Mouse (Mus musculus) midbrain, embryonic 14.5 days (tissue): ENCODE measurements at regions not wholly inside any gene's neighbourhood (a gene's known extent, or its start where the extent isn't known, plus 50 kb on each side); places are given as distances from the start of the nearest gene placed in this dataset.

Experiments
- ATAC-seq: fragments of 200-750 bp; cut with Nextera tagmentation; 2 replicates; pipeline ENCODE4 v1.8.0; 2017; ENCODE audit warnings: moderate number of reproducible peaks, moderate library complexity; ENCODE audit not compliant: low FRiP score, low TSS enrichment
- DNase-seq: peaks from one replicate; pipeline ENCODE4 v3.0.0-alpha.2; 2015
- H3K27ac ChIP-seq: fragments of 300-500 bp; sonication (generic); replicated peaks from 2 replicates; pipeline ENCODE4 v1.5.1; 2014; ENCODE audit warnings: mild to moderate bottlenecking, low read depth, low read length, moderate library complexity
- H3K27me3 ChIP-seq: fragments of 300-500 bp; sonication (generic); 2 replicates; pipeline ENCODE4 v1.6.1; 2014; ENCODE audit warnings: low read length, control low read depth, mixed read lengths; ENCODE audit not compliant: control insufficient read depth, insufficient read depth
- H3K36me3 ChIP-seq: fragments of 300-500 bp; sonication (generic); 2 replicates; pipeline ENCODE4 v1.6.1; 2014; ENCODE audit warnings: low read length, control low read depth; ENCODE audit not compliant: control insufficient read depth, insufficient read depth
- H3K4me1 ChIP-seq: fragments of 300-500 bp; sonication (generic); 2 replicates; pipeline ENCODE4 v1.6.1; 2014; ENCODE audit warnings: mild to moderate bottlenecking, antibody characterized with exemption, low read length, control low read depth; ENCODE audit not compliant: control insufficient read depth, insufficient read depth
- H3K4me2 ChIP-seq: fragments of 300-500 bp; sonication (generic); 2 replicates; pipeline ENCODE4 v1.6.1; 2014; ENCODE audit warnings: mild to moderate bottlenecking, low read length, moderate library complexity
- H3K4me3 ChIP-seq: fragments of 300-500 bp; sonication (generic); replicated peaks from 2 replicates; pipeline ENCODE4 v1.5.1; 2014; ENCODE audit warnings: low read depth, low read length
- H3K9ac ChIP-seq: fragments of 300-500 bp; sonication (generic); replicated peaks from 2 replicates; pipeline ENCODE4 v1.6.1; 2014; ENCODE audit warnings: mild to moderate bottlenecking, low read length, moderate library complexity
- H3K9me3 ChIP-seq: fragments of 300-500 bp; sonication (generic); 2 replicates; pipeline ENCODE4 v1.6.1; 2016; ENCODE audit warnings: low read length, control low read depth, mixed read lengths; ENCODE audit not compliant: control insufficient read depth
- WGBS: fragments of 180-500 bp; shearing (Covaris S2); extraction: QIAGEN DNeasy Blood & Tissue Kit; methylation state at CpG from one replicate; pipeline ENCODE4 v1.1.7; 2014; 5-methylcytosine and 5-hydroxymethylcytosine counted together

GRCm38 (mm10) chr1:136710196-136710595 is 85.5 kb downstream of the Zfp281 start:
- H3K4me1 ChIP-seq = 0 out of 2 replicates have a peak, but pooled peaks cover 4% of the 10 kb centered on the region
- no peaks in the 10 kb centered on the region for H3K9me3 ChIP-seq
- H3K36me3 ChIP-seq = no peaks in the 10 kb centered on the region
- DNase-seq (no peak), ATAC-seq (no peak)
- H3K27me3 ChIP-seq = no peaks in the 10 kb centered on the region
- H3K9ac ChIP-seq = no peak overlapping the region
- H3K4me3 ChIP-seq = no peak overlapping the region
- H3K4me2 ChIP-seq = no peak overlapping the region
- H3K27ac ChIP-seq = no peak overlapping the region
- WGBS = 68% methylated on average over 4 of the region's 4 CpGs

- Histone ChIP-seq H3K9me3 (no peaks in the 10 kb centered on the region), H3K27ac (no peak overlapping the region), H3K4me3 (no peak overlapping the region), H3K4me2 (no peak overlapping the region), H3K27me3 (no peaks in the 10 kb centered on the region), H3K4me1 (0 out of 2 replicates have a peak, but pooled peaks cover 4% of the 10 kb centered on the region), H3K9ac (no peak overlapping the region), H3K36me3 (no peaks in the 10 kb centered on the region)
- DNase-seq (no peak), ATAC-seq (no peak)
- WGBS = 76% methylated on average over 7 of the region's 7 CpGs
These were observed 86.5 kb downstream of the Zfp281 start for GRCm38 (mm10) chr1:136711243-136711642.

GRCm38 (mm10) chr1:136714077-136714476 is 89.4 kb downstream of the Zfp281 start:
- WGBS = 69% methylated on average over 4 of the region's 4 CpGs
- ATAC-seq = no peak
- no peak overlapping the region for H3K4me3 ChIP-seq
- H3K9me3 ChIP-seq = no peaks in the 10 kb centered on the region
- no peak overlapping the region for H3K9ac ChIP-seq
- no peaks in the 10 kb centered on the region for H3K27me3 ChIP-seq
- H3K36me3 ChIP-seq = no peaks in the 10 kb centered on the region
- DNase-seq = no peak
- H3K4me2 ChIP-seq = no peak overlapping the region
- H3K4me1 ChIP-seq = 0 out of 2 replicates have a peak, but pooled peaks cover 4% of the 10 kb centered on the region
- no peak overlapping the region for H3K27ac ChIP-seq

GRCm38 (mm10) chr1:136714987-136715386 is 90.3 kb downstream of the Zfp281 start:
- H3K27ac ChIP-seq = no peak overlapping the region
- H3K4me3 ChIP-seq = no peak overlapping the region
- ATAC-seq (no peak), DNase-seq (no peak)
- H3K27me3 ChIP-seq = no peaks in the 10 kb centered on the region
- no peak overlapping the region for H3K9ac ChIP-seq
- WGBS = 90% methylated on average over 11 of the region's 11 CpGs
- no peaks in the 10 kb centered on the region for H3K9me3 ChIP-seq
- H3K4me2 ChIP-seq = no peak overlapping the region
- H3K4me1 ChIP-seq = 0 out of 2 replicates have a peak, but pooled peaks cover 4% of the 10 kb centered on the region
- H3K36me3 ChIP-seq = no peaks in the 10 kb centered on the region

- no peaks in the 10 kb centered on the region for H3K36me3 ChIP-seq
- no peak overlapping the region for H3K4me3 ChIP-seq
- WGBS = 50% methylated on average over 15 of the region's 15 CpGs
- H3K9ac ChIP-seq = no peak overlapping the region
- 0 out of 2 replicates have a peak, but pooled peaks cover 4% of the 10 kb centered on the region for H3K4me1 ChIP-seq
- no peak overlapping the region for H3K27ac ChIP-seq
- H3K27me3 ChIP-seq = no peaks in the 10 kb centered on the region
- ATAC-seq = no peak
- no peaks in the 10 kb centered on the region for H3K9me3 ChIP-seq
- no peak for DNase-seq
- H3K4me2 ChIP-seq = no peak overlapping the region
These were observed 93.3 kb downstream of the Zfp281 start for GRCm38 (mm10) chr1:136717830-136718517.

- no peak for DNase-seq
- H3K4me2 ChIP-seq = no peak overlapping the region
- no peaks in the 10 kb centered on the region for H3K27me3 ChIP-seq
- H3K4me3 ChIP-seq = no peak overlapping the region
- H3K36me3 ChIP-seq = no peaks in the 10 kb centered on the region
- no peaks in the 10 kb centered on the region for H3K4me1 ChIP-seq
- H3K27ac ChIP-seq = no peak overlapping the region
- 89% methylated on average over 13 of the region's 13 CpGs for WGBS
- no peaks in the 10 kb centered on the region for H3K9me3 ChIP-seq
- no peak overlapping the region for H3K9ac ChIP-seq
- no peak for ATAC-seq
These were observed 99.2 kb downstream of the Zfp281 start for GRCm38 (mm10) chr1:136723839-136724443.

GRCm38 (mm10) chr1:136725242-136725641 is 100.5 kb downstream of the Zfp281 start:
- no peak overlapping the region for H3K4me3 ChIP-seq
- no peaks in the 10 kb centered on the region for H3K9me3 ChIP-seq
- H3K4me1 ChIP-seq = no peaks in the 10 kb centered on the region
- ATAC-seq (no peak), DNase-seq (no peak)
- H3K4me2 ChIP-seq = no peak overlapping the region
- no peaks in the 10 kb centered on the region for H3K27me3 ChIP-seq
- 90% methylated on average over 4 of the region's 4 CpGs for WGBS
- H3K36me3 ChIP-seq = no peaks in the 10 kb centered on the region
- H3K27ac ChIP-seq = no peak overlapping the region
- no peak overlapping the region for H3K9ac ChIP-seq

- Histone ChIP-seq H3K4me2 (no peak overlapping the region), H3K9me3 (no peaks in the 10 kb centered on the region), H3K4me3 (no peak overlapping the region), H3K4me1 (no peaks in the 10 kb centered on the region), H3K36me3 (no peaks in the 10 kb centered on the region), H3K9ac (no peak overlapping the region), H3K27me3 (no peaks in the 10 kb centered on the region), H3K27ac (no peak overlapping the region)
- DNase-seq (peak; percentile 67), ATAC-seq (no peak)
- WGBS = 42% methylated on average over 11 of the region's 11 CpGs
These were observed 101.6 kb downstream of the Zfp281 start for GRCm38 (mm10) chr1:136726145-136726935.
